Mouse (Mus musculus): ENCODE measurements around the gene Tdg.
"Not testable (repeated sequence)": the region's sequence is repeated elsewhere in the genome, so short reads cannot be mapped to it uniquely, and the experiment has no call there.

Tdg gene

DNA sequence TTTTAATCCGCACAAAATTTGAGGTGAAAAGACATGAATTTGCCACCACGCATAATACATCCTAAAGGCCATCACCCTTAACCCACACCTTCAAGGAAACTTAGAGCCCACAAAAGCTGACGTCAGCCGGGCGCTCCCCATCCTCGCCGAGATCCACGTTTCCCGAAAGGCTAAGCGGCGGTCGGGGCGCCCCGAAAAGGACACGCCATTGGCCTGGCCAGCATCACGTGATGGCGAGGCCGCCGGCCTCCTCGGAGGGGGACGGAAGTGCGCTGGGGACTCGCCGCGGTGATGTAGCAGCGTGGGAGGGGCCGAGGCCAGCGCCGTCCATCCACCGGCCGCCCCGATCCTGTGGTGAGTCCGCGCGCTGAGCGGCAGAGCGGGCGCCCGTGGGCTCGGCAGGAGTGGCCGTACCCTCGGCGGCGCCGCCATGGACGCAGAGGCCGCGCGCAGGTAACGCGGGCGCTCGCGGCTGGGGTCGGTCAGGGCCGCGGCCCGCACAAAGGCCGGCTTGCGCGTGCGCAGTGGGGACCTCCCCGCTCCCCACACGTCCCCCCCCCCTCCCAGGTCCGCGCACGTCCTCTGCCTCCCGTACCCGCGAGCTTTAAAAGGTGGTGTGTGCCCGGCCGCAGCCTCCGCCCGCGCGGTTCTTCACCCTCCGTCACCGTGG lies at the start of gene Tdg:
TSS of gene Tdg (plus strand) at position 243 of the 670 bp plus-strand sequence.
- DNase-seq = peak; percentile 94

DNA sequence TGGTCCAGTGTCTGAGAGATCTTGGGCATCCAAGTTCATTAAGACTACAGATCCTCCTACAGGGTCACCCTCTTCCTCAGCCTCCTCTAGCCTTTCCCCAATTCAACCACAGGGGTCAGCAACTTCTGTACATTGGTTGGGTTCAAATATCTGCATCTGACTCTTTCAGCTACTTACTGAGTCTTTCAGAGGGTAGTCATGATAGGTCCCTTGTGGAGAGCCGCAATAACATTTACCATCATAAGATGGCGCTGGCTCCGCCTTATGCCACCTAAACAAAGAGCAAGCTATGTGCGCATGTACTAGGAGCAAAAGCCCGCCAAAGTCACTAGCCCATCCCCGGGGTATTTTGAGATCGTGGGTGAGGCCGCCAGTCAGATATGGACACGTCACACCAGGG lies 40.0 kb upstream of the Tdg start:
- not testable (repeated sequence) for DNase-seq

DNA sequence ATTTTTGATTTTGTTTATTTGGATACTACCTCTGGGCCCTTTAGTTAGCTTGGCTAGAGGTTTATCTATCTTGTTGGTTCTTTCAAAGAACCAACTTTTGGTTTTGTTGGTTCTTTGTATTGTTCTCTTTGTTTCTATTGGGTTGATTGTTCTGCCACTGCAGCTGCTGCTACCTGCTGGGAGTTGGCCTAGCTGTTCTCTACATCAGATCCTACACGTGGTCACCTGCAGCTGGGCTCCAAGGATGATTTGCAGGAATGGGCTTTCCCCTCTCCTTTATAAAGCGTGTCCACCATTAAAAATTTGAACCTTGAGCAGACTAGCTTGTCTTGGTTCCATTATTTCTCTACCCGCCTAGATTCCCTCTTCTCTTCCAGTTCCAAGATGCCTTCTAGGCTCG lies 35.2 kb upstream of the Tdg start:
- not testable (repeated sequence) for DNase-seq

DNA sequence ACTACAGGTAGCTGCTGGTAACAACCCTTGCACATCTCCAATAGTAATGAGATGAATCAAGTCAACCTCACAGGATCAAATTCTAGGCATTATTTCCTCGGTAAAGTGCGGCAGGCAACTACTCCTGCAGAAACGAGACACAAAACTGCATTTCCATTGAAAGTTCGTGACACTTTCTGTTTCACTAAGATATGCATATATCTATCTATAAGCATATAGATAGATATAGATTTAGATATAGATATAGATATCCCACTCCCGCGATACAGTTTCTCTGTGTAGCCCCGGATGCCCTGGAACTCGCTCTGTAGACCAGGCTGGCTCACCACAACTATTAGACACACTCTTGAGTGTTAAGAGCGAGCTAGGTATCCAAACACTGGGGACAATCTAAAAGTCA lies 7.4 kb upstream of the Tdg start:
- no peak for DNase-seq

DNA sequence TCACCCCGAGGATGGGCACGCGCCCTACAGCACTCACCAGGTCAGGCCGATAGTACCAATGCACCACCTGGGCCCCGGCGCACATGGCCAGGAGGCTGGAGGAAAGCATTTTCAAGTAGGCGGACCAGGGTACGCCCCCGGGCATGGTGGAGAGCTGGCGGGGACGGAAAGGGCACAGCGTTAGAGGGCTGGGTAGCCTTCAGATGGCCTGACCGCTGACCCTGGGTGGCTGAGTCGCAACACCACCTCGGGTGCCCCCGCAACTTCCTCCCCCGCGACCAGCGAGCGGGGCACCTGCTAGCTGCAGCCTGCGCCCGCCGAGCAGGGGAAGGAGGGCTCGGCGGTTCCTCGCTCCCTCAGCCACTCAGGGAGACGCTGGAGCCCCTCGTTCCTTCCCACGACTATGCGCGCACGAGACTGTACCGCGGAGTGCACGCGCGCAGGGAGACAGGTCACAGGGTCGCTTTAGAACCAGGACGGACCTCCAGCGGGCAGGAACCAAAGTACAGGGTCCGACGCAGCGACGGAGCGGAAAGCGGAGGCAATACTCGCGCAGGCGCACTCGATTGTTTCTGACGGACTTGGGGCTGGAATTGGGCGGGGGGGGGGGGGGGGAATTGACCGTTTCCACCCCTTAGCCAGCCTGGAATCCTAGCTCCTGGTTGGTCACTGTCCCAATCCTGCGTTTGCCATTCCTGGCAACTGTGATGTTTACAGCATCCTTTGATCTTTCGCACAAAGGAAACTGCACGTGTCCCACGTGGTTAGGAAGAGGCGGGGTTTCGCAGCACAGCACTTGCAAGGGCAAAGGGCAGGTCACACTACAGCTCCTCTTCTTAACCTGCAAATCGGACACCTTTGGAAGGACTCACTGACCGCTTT lies 6.7 kb upstream of the Tdg start, which contains the start of gene 1190007I07Rik:
TSS of gene 1190007I07Rik (minus strand) at position 558 of the 882 bp plus-strand sequence.
- DNase-seq = peak; percentile 92

DNA sequence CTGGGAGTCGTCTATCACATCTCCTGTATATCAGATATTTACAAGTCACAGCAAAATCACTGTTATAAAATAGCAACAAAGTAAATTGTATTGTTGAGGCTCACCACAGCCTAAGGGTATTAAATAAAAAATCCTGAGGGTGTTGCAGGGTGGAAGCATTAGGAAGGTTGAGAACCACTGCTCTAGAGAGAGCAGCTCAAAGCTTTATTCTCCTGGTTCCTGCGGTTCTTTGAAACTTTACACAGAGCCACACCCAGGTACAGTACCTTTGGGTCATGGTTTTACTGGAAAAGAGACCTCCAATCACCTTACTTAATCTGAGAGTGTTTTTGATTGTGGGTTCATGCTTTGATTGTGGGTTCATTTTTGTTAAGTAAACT lies 6.1 kb upstream of the Tdg start:
- not testable (repeated sequence) for DNase-seq

DNA sequence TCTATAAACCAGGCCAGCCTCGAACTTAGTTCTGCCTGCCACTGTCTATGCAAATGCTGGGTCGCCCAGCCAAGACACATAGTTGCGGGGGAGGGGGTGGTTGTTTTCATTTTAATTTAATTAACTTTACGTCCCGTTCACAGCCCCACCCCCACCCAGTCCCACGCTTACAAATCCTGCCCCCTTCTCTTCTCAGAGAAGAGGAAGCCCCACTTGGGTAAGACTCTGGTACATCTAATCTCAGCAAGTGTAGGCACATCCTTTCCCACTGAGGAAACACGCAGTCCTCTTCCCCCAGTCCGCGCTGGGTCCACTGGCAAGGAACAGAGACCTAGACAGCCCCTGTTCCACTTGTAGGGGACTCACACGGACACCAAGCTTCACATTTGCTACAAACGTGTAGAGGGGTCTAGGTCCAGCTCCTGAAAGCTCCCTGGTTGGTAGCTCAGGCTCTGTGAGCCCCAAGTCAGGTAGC lies 480 bp upstream of the Tdg start:
- DNase-seq = peak; percentile 10

DNA sequence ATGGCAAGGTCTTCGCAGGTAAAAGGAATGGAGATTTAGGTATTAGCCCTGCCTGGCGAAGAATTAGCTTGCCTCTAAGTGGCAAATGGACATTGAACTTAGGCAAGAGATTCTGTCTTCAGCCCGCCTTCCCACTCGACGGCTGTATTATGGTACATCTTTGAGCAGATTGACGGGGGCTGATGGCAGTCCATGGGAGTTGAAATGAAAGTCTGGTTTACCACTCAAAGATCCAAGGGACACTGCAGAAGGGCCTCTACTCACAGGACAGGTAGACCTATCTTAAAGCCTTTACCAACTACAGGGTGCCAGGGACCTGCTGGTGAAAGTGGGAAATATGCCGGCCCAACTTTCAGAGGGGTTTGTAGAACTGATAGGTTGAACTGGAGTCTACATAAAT lies 869 bp downstream of the Tdg start:
- no peak for DNase-seq

DNA sequence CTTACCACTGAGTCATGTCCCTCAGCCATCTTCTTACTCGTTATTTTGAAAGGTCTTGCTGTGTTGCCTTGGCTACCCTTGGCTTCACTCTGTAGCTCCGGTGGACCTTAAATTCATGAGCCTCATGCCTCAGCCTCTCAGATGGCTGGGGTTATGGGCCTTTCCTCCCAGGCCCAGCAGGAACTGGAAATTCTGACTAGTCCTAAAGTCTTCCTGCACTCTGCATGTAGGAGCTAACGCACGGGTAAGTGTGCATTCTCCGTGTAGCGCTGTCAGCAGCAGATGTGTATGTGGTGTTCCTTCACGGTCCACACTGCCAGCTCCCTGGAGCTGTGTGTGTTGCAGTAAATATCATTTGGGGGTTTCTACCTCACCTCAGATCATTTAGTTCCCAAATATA lies 1.5 kb downstream of the Tdg start:
- DNase-seq = no peak

DNA sequence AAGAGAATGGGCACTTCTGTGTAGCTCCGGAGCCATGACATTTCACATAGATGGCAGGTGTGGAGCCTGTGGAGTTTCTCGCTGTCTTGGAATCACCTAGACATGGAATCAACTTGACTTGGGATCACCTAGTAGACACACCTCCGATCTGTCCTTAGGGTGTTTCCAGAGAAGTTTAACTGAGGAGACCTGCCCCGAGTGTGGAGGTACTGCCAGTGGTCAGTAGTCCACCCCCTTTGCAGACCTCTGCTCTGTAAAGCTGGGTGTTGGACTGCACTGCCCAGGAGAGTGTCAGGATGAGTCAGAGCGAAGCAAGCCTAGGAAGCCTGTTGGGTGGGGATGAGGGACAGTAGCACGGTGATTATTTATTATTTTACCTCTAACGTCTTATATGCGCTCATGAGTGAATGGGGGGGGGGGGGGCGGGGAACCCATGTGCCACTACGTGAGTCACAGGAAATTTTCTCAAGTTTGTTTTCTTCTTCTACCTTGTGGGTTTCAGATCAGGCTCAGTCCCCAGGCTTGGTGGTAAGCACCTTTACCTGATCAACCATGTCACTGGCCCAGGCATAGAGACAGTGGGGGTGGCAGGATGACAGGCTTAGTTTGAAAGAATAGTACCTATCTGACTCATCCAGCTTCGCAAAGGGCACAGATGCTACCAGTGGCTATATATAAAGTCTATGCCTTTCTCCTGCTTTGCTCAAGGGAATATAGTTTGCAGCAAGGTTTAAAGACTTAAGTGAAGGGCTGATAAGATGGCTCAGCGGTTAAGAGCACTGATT lies 3.1 kb downstream of the Tdg start:
- no peak for DNase-seq

DNA sequence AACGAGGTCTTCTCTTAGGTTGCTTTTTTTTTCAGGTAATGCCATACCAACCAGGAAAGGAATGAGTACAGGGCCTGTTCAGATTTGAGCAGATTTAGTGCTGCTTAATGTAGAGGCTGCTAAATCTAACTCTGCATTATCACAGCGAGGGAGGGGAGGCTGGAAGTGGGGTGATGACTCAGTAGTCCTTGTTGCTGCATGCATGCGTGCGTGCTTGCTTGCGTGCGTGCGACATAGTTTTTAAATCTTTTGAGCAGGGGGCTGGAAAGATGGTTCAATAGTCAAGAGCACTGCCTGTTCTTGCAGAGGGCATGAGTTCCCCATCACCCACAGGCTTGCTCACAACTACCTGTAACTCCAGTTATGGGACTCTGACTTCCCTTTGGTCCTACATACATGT lies 4.7 kb downstream of the Tdg start:
- DNase-seq = no peak

DNA sequence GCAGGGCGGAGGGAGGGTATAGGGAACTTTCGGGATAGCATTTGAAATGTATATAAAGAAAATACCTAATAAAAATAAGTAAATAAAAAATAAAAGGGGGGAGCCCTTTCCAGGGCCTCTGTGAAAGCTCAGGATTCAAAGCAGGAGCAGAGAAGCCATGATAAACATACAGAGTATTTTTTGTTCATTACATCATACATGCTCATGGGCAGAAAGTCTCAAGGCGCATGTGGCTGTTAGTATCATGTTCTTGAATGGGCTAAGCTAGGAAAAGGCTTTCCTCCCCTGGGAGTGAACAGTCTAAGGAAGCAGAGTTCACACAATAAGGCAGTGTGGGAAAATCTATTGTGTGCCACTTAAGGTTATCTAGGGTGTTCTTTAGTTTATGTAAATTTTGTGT lies 6.7 kb downstream of the Tdg start:
- no peak for DNase-seq

DNA sequence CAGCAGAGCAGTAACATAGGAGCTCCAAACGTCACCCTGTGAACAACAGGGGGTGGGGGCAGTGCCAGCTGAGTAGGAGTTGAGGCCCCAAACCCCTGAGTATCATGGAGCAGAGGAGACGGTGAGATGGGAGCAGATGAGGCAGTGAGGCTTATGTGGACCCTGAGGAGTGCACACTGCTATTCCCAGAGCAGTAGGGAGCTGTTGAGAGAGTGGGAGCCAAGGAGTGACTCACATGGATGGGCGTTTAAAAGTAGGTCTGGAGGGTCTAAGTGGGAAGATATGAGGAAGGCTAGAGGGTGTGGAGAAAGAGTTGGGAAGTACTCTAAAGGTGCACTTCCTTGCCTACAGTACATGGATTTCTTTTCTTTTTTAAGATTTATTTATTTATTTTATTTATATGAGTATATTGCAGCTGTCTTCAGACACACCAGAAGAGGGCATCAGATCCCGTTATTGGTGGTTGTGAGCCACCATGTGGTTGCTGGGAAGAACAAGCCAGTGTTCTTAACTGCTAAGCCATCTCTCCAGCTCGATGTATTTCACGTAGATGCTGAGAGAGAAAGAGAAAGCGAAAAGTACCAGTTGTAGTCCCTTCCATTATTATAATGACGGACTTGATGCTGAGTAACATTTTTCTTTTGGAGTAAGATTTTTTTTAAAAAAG lies 9.5 kb downstream of the Tdg start:
- DNase-seq = no peak

DNA sequence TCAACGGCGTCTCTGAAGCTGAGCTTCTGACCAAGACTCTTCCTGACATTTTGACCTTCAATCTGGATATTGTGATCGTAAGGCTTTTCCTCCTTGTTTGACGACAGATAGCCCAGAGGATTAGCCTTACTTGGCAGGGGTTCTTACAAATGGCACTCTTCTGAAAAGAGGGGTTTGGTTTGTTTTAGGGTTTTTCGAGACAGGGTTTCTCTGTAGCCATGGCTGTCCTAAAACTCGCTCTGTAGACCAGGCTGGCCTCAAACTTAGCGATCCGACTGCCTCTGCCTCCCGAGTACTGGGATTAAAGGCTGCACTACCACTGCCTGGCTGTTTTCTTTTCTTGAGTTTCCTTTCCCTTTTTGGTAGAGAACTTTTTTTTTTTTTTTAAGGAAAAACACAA lies 11.9 kb downstream of the Tdg start:
- no peak for DNase-seq

DNA sequence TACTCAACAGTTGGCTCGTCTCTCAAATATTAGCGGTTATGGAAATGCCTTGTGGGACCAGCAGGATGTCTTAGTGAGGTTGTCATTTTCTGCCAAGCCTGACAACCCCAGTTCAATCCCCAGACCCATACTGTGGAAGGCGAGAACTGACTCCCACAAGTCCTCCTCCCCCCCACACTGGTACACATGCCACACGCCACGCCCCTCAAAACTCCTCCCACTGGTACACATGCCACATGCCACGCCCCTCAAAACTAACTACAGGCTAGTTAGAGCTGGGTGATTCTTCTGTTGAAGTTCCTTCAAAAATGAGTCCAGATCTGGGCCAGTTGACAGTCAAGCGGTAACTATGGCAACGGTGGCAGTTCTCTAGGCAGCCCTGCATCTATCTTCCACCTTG lies 16.5 kb downstream of the Tdg start:
- no peak for DNase-seq

DNA sequence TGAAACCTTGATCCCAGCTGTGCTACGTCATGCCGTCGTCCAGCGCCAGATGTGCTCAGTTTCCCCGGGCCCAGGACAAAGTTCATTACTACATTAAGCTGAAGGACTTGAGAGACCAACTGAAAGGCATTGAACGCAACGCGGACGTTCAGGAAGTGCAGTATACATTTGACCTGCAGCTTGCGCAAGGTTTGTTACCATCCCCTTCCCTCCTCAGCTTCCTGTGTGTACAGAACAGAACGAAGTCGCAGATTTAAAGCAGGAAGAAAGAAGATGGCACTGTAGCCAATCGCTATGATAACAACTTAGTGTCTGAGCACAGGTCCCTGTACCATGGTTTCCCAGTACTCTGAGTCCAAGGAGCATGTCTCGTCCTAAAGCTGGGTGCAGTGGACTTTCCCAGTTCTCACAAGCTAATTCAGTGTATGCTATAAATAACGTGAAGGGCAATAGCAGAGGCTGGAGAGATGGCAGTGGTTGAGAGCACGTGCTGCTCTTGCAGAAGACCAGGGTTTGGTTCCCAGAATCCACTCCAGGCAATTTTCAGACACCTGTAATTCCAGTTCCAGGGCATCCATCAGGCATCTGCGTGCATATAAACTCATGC lies 17.7 kb downstream of the Tdg start:
- DNase-seq = no peak

DNA sequence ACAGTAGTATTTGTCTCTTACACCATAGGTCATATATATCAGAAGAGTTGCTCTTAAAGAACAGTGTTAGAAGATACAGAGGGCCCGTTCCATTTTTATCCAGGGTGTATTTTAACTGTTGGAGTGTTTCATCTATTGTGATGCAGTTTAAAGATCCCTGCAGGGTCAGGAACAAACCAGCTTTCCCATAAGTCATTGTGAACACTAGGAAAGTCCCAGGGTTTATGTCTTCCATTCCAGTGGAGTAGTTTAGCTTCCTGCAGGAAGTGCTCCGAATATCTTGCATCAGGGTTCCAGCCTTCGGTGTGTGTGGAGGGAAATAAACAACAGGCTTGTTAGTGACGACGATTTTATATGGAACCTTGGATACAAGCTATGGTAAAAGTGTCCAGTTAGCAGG lies 21.6 kb downstream of the Tdg start:
- no peak for DNase-seq

DNA sequence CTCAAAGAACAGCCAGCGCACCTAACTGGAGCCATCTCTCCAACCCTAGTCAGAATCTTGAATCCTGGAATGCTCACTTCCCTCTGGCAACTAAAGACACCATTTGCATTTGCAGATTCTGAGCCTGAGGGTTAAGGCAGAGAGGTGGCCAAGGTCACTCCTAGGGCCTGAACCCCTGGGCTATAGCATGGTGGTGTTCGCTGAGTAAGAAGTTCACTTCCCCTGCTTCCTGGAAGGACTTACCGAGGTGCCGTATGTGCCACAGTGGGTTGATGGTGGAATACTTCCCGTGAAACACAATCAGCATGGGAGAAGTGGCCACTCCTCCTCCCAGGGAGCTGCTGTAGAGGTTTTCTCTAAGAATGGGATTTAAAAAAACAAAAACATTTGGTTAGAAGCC lies 23.0 kb downstream of the Tdg start:
- no peak for DNase-seq

DNA sequence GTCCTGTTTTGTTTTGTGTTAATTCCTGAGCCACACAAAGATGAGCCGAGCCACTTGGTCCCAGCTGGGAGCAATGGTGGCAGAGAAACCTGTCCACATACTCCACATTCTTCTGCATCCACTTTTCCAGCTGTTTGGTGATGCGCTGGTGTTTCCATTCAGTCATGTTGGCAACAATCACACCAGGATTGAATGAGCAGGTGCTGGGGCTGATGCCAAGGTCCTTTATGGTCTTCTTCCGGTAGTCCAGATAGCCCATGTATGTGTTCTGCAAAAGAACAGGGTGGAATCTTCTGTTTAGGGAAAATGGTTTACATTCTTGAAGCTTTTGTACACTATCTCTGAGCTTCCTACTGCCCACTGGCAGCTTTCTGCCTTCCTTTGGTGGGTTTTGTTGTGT lies 25.0 kb downstream of the Tdg start:
- no peak for DNase-seq

DNA sequence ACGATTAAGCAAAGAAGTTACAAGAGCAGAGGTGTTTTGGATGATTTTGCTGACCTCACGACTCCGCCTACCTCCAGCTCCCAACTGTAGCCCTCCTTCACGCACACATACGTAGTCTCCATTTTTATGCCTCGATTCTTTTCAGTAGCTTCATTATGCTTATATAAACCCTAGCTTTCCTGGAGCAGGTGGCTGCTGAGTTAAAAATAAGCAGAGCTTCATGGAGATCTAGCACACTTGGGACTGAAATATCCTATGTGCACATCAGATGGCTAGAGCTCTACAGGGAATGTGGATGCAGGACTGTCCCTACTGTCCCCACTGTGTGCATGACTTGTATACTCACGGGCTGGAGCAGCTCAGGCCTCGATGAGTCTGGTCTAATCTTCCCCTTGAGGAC lies 32.2 kb downstream of the Tdg start:
- DNase-seq = no peak

DNA sequence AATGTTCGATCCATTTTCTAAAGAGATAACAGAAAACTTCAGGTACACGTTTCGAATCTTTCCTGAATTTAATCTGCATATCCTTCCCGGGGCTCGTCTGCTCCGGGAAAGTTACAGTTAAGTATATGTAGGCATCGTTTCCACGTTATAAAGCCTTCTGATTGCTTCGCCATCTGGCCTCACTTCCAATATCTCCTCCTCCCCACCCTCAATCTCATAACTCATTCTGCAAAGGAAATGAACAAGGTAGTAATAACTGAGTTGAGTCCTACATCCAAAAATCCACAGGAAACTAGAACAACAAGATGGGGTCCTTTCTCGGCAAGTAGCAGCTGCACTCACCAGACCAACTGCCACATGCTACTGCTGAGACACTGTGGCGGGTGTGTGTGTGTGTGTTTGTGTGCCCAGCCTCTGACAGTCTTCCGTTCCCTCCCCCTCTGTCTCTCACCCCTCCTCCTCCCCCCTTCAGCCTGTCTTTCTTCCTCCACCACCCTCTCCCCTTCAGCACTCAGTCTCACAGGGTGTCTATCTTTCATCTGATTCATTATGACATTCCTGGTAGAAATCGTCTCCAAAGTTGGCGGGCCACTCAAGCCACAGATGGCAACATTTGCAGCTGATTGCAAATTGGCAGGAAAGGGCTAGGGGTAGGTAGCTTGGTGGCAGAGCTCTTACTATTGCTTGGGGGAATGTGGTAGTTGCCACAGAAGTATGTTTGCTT lies 32.8 kb downstream of the Tdg start:
- no peak for DNase-seq

DNA sequence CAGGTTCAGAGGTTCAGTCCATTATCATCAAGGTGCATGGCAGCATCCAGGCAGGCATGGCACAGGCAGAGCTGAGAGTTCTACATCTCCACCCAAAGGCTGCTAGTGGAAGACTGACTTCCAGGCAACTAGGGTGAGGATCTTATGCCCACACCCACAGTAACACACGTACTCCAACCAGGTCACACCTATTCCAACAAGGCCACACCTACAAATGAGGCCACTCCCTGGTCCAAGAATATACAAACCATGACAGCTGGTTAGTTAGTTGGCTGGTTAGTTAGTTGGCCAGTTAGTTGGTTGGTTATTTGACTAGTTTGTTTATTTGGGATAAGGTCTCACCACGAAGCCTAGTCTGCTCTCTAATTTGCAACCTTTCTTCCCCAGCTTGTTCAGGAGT lies 33.7 kb downstream of the Tdg start:
- DNase-seq = no peak
